Mouse (Mus musculus) C2C12 (cell line): ENCODE measurements around the gene Chst15.

Experiments
- CEBPB ChIP-seq: IDR thresholded peaks from one replicate; pipeline ENCODE4 v1.6.1; 2011; ENCODE audit warnings: low read depth, mild to moderate bottlenecking, control low read depth, moderate library complexity
- CTCF ChIP-seq: IDR thresholded peaks from one replicate; pipeline ENCODE4 v1.5.1; 2011; ENCODE audit not compliant: control insufficient read depth, insufficient read depth, insufficient read length
- FOSL1 ChIP-seq: IDR thresholded peaks from one replicate; pipeline ENCODE4 v1.8.0; 2011; ENCODE audit warnings: mild to moderate bottlenecking, low read length; ENCODE audit not compliant: poor library complexity, insufficient read depth, severe bottlenecking
- MAX ChIP-seq: IDR thresholded peaks from one replicate; pipeline ENCODE4 v1.6.1; 2011; ENCODE audit warnings: mild to moderate bottlenecking, control low read depth
- MYOD1 ChIP-seq: IDR thresholded peaks from one replicate; pipeline ENCODE4 v1.6.1; 2011; ENCODE audit warnings: low read depth; ENCODE audit not compliant: control insufficient read depth, insufficient read length
- MYOG ChIP-seq: IDR thresholded peaks from one replicate; pipeline ENCODE4 v1.6.1; 2011; ENCODE audit not compliant: control insufficient read depth, insufficient read length; ENCODE audit errors: extremely low read depth
- USF1 ChIP-seq: IDR thresholded peaks from one replicate; pipeline ENCODE4 v1.6.1; 2011; ENCODE audit warnings: low read depth, mild to moderate bottlenecking, control low read depth, moderate library complexity

DNA sequence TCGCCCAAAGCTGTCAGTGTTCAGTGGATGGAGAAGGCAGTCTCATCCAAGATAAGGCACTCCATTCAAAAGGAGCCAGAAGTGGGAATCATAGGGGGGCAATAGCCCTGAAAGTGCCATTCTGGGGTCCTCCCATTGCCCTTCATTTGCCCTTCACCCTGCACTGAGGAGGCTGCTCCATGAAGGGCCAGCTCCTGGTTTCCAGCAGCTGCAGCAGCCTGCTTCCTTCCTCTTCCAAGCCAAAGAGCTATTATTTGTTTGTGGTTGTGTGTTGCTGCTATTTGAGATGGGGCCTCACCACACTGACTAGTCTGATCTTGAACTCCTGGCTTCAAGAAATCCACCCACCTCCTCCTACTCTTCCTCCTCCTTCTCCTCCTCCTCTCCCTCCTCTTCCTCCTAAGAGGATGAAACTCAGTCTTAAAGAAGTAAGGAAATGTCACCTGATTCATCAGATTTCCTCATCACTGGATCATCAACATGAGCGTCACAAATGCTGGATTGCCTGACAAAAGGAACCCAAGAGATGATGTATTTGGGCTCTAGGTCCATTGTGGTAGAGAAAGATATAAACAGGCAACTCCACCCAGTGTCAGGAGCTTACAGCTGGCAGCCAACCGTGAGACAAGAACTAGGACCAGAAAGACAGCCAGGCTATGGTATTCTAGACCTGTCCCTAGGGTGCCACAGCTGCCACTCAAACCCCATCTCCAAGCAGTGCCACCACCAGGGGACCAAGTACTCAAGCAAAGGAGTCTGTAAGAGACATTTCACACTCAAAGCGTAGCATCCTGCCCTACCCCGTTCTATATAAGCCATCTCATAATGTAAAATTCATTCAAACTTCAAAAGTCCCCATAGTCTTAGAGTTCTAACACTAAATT is 11.3 kb downstream of the Chst15 start:
- TF ChIP-seq MYOD1 (no peak), CTCF (no peak), CEBPB (no peak), FOSL1 (no peak), MAX (no peak), USF1 (no peak), MYOG (no peak)
